Mouse (Mus musculus) limb, embryonic 14.5 days (tissue): ENCODE data around the gene Gm10715. TPM values are rescaled to one million over a fixed set of nuclear protein-coding genes. Genes with fewer than 3 reads are reported as not detected.
"Not testable (repeated sequence)": the region's sequence is repeated elsewhere in the genome, so short reads cannot be mapped to it uniquely, and the experiment has no call there.

ENCODE experiments used
- ATAC-seq: fragments of 200-750 bp; cut with Nextera tagmentation; 2 replicates; pipeline ENCODE4 v1.8.0; 2017; ENCODE audit warnings: low read depth, moderate number of reproducible peaks, moderate TSS enrichment; ENCODE audit not compliant: low FRiP score
- DNase-seq: peaks from one replicate; pipeline ENCODE4 v3.0.0-alpha.2; 2015; ENCODE audit warnings: low spot score
- H3K27ac ChIP-seq: fragments of 300-500 bp; sonication (generic); replicated peaks from 2 replicates; pipeline ENCODE4 v1.5.1; 2014; ENCODE audit warnings: low read depth, mild to moderate bottlenecking, low read length, moderate library complexity, mixed read lengths
- H3K27me3 ChIP-seq: fragments of 300-500 bp; sonication (generic); 2 replicates; pipeline ENCODE4 v1.6.1; 2014; ENCODE audit warnings: low read length, mixed read lengths; ENCODE audit not compliant: control insufficient read depth, insufficient read depth
- H3K36me3 ChIP-seq: fragments of 300-500 bp; sonication (generic); 2 replicates; pipeline ENCODE4 v1.6.1; 2014; ENCODE audit warnings: mild to moderate bottlenecking, low read length, moderate library complexity, mixed read lengths; ENCODE audit not compliant: control insufficient read depth, insufficient read depth
- H3K4me1 ChIP-seq: fragments of 300-500 bp; sonication (generic); 2 replicates; pipeline ENCODE4 v1.6.1; 2014; ENCODE audit warnings: antibody characterized with exemption, low read length, mixed read lengths; ENCODE audit not compliant: control insufficient read depth, insufficient read depth
- H3K4me2 ChIP-seq: fragments of 300-500 bp; sonication (generic); replicated peaks from 2 replicates; pipeline ENCODE4 v1.6.1; 2014; ENCODE audit warnings: low read depth, mild to moderate bottlenecking, low read length, moderate library complexity; ENCODE audit not compliant: severe bottlenecking
- H3K4me3 ChIP-seq: fragments of 300-500 bp; sonication (generic); replicated peaks from 2 replicates; pipeline ENCODE4 v1.5.1; 2014; ENCODE audit warnings: low read length
- H3K9ac ChIP-seq: fragments of 300-500 bp; sonication (generic); 2 replicates; pipeline ENCODE4 v1.6.1; 2014; ENCODE audit warnings: mild to moderate bottlenecking, low read depth, low read length, moderate library complexity; ENCODE audit not compliant: severe bottlenecking
- H3K9me3 ChIP-seq: fragments of 300-500 bp; sonication (generic); 2 replicates; pipeline ENCODE4 v1.6.1; 2016; ENCODE audit warnings: low read length; ENCODE audit not compliant: control insufficient read depth
- WGBS: fragments of 180-500 bp; shearing (Covaris S2); extraction: QIAGEN DNeasy Blood & Tissue Kit; methylation state at CpG from one replicate; pipeline ENCODE4 v1.1.7; 2014; 5-methylcytosine and 5-hydroxymethylcytosine counted together
- microRNA-seq: library from miRNA; unstranded; fragments of <30 nt; microRNA quantifications from one replicate; pipeline ENCODE4, GENCODE M21; 2016
- polyA plus RNA-seq, 2 experiments: library from polyadenylated mRNA; depleted of rRNA in 1 of 2; stranded (reverse) in 1 of 2; unstranded in 1 of 2; fragments of >200 nt; fragmentation: Nextera tagmentation in 1 of 2; extraction: Ambion mirVana in 1 of 2; gene quantifications; 2 replicates each; pipeline versions ENCODE4 v1.2.1 to v1.2.3; 2012 to 2014

Gm10715 gene
- polyA plus RNA-seq, 2 experiments: not detected

DNA sequence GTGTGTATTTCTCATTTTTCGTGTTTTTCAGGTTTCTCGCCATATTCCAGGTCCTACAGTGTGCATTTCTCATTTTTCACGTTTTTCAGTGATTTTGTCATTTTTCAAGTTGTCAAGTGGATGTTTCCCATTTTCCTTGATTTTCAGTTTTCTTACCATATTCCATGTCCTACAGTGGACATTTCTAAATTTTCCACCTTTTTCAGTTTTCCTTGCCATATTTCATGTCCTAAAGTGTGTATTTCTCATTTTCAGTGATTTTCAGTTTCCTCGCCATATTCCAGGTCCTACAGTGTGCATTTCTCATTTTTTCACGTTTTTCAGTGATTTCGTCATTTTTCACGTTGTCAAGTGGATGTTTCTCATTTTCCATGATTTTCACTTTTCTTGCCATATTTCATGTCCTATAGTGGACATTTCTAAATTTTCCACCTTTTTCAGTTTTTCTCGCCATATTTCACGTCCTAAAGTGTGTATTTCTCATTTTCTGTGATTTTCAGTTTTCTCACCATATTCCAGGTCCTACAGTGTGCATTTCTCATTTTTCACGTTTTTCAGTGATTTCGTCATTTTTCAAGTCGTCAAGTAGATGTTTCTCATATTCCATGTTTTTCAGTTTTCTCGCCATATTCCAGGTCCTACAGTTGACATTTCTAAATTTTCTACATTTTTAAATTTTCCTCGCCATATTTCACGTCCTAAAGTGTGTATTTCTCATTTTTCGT is 7.2 kb upstream of the Gm10715 start:
- 65% methylated on average over 12 of the region's 16 CpGs for WGBS
- DNase-seq, H3K27ac ChIP-seq, H3K4me3 ChIP-seq, H3K4me2 ChIP-seq, H3K9ac ChIP-seq, ATAC-seq, H3K4me1 ChIP-seq, H3K36me3 ChIP-seq, H3K27me3 ChIP-seq, H3K9me3 ChIP-seq: not testable (repeated sequence)

DNA sequence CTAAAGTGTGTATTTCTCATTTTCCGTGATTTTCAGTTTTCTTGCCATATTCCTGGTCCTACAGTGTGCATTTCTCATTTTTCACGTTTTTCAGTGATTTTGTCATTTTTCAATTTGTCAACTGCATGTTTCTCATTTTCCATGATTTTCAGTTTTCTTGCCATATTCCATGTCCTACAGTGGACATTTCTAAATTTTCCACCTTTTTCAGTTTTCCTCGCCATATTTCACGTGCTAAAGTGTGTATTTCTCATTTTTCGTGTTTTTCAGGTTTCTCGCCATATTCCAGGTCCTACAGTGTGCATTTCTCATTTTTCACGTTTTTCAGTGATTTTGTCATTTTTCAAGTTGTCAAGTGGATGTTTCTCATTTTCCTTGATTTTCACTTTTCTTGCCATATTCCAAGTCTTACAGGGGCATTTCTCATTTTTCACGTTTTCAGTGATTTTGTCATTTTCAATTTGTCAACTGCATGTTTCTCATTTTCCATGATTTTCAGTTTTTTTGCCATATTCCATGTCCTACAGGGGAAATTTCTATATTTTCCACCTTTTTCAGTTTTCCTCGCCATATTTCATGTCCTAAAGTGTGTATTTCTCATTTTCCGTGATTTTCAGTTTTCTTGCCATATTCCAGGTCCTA is 5.9 kb upstream of the Gm10715 start:
- not testable (repeated sequence) for H3K9ac ChIP-seq, H3K27ac ChIP-seq, H3K36me3 ChIP-seq, H3K4me1 ChIP-seq, H3K9me3 ChIP-seq, ATAC-seq, H3K27me3 ChIP-seq, H3K4me2 ChIP-seq, H3K4me3 ChIP-seq
- peak; percentile 90 for DNase-seq
- WGBS: 78% methylated on average over 2 of the region's 10 CpGs

DNA sequence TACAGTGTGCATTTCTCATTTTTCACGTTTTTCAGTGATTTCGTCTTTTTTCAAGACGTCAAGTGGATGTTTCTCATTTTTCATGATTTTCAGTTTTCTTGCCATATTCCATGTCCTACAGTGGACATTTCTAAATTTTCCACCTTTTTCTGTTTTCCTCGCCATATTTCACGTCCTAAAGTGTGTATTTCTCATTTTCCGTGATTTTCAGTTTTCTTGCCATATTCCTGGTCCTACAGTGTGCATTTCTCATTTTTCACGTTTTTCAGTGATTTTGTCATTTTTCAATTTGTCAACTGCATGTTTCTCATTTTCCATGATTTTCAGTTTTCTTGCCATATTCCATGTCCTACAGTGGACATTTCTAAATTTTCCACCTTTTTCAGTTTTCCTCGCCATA is 2.4 kb upstream of the Gm10715 start, which contains the start of gene Gm17535:
Gene Gm17535, plus strand, starts transcription at position 301 of the 400 bp plus-strand sequence.
- not testable (repeated sequence) for H3K4me3 ChIP-seq, H3K27ac ChIP-seq, H3K4me1 ChIP-seq, H3K9ac ChIP-seq, H3K9me3 ChIP-seq, H3K27me3 ChIP-seq, ATAC-seq, DNase-seq, H3K36me3 ChIP-seq, H3K4me2 ChIP-seq
- WGBS: no CpG with 5 or more reads among the region's 8 CpGs

DNA sequence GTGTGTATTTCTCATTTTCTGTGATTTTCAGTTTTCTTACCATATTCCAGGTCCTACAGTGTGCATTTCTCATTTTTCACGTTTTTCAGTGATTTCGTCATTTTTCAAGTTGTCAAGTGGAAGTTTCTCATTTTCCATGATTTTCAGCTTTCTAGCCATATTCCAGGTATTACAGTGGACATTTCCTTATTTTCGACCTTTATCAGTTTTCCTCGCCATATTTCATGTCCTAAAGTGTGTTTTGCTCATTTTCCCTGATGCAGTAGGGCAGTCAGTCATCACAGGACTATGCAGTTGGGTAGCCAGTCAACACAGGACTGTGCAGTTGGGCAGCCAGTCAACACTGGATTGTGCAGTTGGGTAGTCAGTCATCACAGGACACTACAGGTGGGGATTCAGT is 1.5 kb downstream of the Gm10715 start:
- H3K4me2 ChIP-seq, H3K9me3 ChIP-seq, H3K9ac ChIP-seq, ATAC-seq, H3K27me3 ChIP-seq, DNase-seq, H3K4me3 ChIP-seq, H3K36me3 ChIP-seq, H3K4me1 ChIP-seq, H3K27ac ChIP-seq: not testable (repeated sequence)
- 57% methylated on average over 4 of the region's 4 CpGs for WGBS

Small RNA genes lying within 50 kb of the gene (microRNA-seq; reads per million reads assigned to microRNA genes)
- not detected for gene Mir101c

Other genes starting within 250 kb of the Gm10715 start
- not detected in 2 replicates for gene Gm10722, start 36.0 kb upstream of the Gm10715 start, polyA plus RNA-seq (2012; rRNA removed)
- not detected in 2 replicates for gene Gm10722, start 36.0 kb upstream of the Gm10715 start, polyA plus RNA-seq (2014; fragmentation: Nextera tagmentation; extraction: Ambion mirVana)
- gene Gm11168, start 33.5 kb upstream of the Gm10715 start, polyA plus RNA-seq (2012; rRNA removed): 0.27 TPM in 1 of 2 replicates, not detected in the other
- gene Gm11168, start 33.5 kb upstream of the Gm10715 start, polyA plus RNA-seq (2014; fragmentation: Nextera tagmentation; extraction: Ambion mirVana): not detected in 2 replicates
- not detected in 2 replicates for gene Gm10721, start 23.7 kb upstream of the Gm10715 start, polyA plus RNA-seq (2012; rRNA removed)
- 0.35 TPM in 1 of 2 replicates, not detected in the other for gene Gm10721, start 23.7 kb upstream of the Gm10715 start, polyA plus RNA-seq (2014; fragmentation: Nextera tagmentation; extraction: Ambion mirVana)
- not detected in 2 replicates for gene Gm10720, start 21.2 kb upstream of the Gm10715 start, polyA plus RNA-seq (2012; rRNA removed)
- not detected in 2 replicates for gene Gm10720, start 21.2 kb upstream of the Gm10715 start, polyA plus RNA-seq (2014; fragmentation: Nextera tagmentation; extraction: Ambion mirVana)
- gene Gm10719, start 19.5 kb upstream of the Gm10715 start, polyA plus RNA-seq (2012; rRNA removed): 0.12 TPM in 1 of 2 replicates, not detected in the other
- not detected in 2 replicates for gene Gm10719, start 19.5 kb upstream of the Gm10715 start, polyA plus RNA-seq (2014; fragmentation: Nextera tagmentation; extraction: Ambion mirVana)
- 0.10 TPM in 1 of 2 replicates, not detected in the other for gene Gm10718, start 13.3 kb upstream of the Gm10715 start, polyA plus RNA-seq (2012; rRNA removed)
- not detected in 2 replicates for gene Gm10718, start 13.3 kb upstream of the Gm10715 start, polyA plus RNA-seq (2014; fragmentation: Nextera tagmentation; extraction: Ambion mirVana)
- not detected in 2 replicates for gene Gm10717, start 11.5 kb upstream of the Gm10715 start, polyA plus RNA-seq (2012; rRNA removed)
- gene Gm10717, start 11.5 kb upstream of the Gm10715 start, polyA plus RNA-seq (2014; fragmentation: Nextera tagmentation; extraction: Ambion mirVana): not detected in 2 replicates
- not detected in 2 replicates for gene Gm17535, start 2.3 kb upstream of the Gm10715 start, polyA plus RNA-seq (2012; rRNA removed)
- not detected in 2 replicates for gene Gm17535, start 2.3 kb upstream of the Gm10715 start, polyA plus RNA-seq (2014; fragmentation: Nextera tagmentation; extraction: Ambion mirVana)